Mouse (Mus musculus) lung, postnatal 10 days (tissue): ENCODE data around the gene Nfs1.
"Not testable (repeated sequence)": the region's sequence is repeated elsewhere in the genome, so short reads cannot be mapped to it uniquely, and the experiment has no call there.

Experiments used
- DNase-seq: peaks from one replicate; pipeline ENCODE4 v3.0.0; 2021

Nfs1 gene

DNA sequence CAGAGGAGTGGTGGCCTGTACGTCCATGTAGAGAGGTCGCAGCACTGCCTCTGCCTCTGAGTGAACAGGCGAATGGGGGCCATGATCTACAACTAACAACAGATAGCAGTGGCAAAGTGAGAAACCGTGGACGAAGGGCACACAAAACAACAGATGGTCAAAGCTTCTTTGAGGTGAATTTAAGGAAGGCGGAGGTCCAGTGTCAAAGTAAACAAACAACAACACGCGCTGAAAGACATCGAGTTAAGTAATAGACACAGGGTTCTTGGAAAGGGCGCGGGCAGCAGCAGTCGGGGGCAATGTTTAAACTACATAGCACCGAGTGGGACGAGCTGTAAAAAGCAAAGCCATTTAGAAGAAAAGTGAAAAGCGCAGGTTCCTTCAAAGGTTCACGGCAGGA is 619 bp downstream of the Nfs1 start:
- DNase-seq, result no peak

DNA sequence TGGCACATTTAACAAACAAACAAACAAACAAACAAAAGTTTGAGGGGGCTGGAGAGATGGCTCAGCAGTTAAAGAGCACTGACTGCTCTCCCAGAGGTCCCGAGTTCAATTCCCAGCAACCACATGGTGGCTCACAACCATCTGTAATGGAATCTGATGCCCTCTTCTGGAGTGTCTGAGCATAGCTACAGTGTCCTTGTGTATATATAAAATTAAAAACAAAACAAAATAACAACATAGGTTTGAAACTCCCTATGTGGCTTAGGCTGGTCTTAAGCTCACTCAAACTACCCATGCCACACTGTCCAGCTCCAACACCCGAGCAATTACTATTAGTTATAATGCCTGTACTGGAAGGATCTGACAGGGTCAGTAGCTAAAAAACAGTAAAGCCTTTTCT is 1.2 kb downstream of the Nfs1 start:
- no peak for DNase-seq

DNA sequence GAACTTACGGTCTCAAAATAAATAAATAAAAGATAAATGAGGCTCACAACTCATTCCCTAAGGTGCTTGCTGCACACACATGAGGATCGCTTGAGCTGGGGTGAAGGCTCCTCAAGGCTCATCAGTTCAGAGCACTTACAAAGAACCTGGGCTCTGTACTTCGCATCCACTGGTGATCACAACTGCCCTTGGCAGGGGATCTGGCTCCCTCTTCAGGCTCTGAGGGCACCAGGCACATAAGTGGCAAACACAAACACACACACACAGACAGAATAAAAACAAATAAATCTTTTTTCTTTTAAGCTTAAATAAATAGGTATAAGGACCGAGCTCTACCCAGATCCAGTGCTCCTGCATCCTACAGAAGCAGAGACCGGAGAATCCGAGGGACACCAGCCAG is 8.3 kb downstream of the Nfs1 start:
- DNase-seq, result no peak

DNA sequence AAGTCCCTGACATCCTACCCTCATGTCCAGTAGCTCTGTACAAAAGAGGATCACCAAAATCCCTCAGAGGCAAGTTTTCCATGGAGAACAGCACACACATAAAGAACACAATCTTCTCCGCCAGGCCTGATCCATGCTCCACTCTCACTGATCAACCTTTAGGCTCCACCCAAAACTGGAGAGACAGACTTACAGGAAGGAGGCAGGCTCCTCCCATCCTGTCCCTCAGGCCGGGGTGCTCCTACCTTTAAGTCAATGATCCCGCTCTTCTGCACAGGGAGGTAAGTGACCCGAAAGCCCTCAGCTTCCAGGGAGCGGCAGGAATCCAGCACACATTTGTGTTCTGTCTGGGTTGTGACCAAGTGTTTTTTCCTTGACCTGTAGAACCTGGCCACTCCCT is 9.8 kb downstream of the Nfs1 start:
- DNase-seq, result no peak

DNA sequence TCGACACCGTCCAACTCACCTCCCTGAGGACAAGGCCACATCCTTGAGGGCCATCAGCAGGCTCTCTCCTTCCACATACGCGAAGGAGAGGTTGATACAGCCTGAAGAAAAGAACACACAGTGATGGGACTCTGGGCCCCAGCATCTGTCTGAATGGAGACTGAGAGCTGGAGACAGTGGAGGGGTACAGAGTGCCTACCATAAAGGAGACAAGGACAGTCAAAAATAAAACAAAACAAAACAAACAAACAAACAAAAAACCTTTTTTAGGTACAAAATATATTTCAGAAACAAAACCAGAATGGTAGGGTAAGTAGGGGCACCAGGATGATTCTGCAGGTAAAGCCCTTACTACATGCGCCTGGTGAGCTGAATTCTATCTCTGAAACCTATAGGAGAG is 17.0 kb downstream of the Nfs1 start, which contains the start of gene Gm28036:
Gene Gm28036, minus strand, starts transcription at position 101 of the 400 bp plus-strand sequence.
- no peak for DNase-seq

DNA sequence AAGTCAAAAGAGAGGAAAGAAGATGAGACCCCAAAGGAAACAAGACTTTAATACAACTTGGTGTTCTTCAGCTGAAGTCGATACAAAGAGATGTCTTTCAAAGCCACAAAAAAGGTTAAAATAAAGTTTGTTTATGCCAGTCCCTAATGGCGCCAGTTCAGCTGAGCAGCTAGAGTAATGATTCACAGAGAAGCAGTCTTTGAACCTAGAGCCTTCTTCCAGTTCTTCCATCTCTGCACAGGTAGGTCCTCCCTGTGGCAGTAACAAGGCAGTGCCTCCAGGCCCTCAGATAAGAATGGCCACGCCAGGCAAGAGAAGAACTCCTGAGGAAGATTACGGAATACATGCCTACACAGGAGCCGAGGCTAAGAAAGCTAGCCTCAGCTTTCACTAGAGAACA is 20.3 kb downstream of the Nfs1 start:
- no peak for DNase-seq

DNA sequence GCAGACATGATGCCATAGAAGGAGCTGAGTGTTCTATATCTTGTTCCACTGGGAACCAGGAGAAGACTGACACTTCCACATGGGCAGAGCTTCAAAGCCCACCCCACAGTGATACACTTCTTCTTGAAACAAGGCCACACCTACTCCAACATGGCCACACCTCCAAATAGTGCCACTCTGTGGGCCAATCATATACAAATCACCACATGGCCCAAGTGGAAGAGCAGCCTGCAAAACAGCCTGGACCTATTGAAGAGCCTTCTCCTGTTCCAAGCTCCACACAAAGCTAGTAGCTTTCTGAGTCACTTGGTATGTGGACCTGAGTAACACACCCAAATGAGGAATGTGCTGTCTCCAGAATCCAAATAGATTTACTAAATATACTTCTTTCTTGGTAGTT is 24.4 kb downstream of the Nfs1 start:
- no peak for DNase-seq

DNA sequence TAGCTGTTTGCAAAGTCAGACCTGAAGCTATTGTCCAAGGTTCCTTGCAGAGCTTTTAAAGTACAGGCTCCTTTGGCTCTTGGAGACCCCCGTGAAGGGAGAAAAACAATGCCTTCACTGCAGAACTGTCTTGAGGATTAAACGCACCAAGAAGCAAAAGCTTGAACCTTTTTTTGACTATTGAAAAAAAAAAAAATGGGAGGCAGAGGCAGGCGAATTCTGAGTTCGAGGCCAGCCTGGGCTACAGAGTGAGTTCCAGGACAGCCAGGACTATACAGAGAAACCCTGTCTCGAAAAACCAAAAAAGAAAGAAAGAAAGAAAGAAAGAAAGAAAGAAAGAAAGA is 31.9 kb downstream of the Nfs1 start:
- not testable (repeated sequence) for DNase-seq

DNA sequence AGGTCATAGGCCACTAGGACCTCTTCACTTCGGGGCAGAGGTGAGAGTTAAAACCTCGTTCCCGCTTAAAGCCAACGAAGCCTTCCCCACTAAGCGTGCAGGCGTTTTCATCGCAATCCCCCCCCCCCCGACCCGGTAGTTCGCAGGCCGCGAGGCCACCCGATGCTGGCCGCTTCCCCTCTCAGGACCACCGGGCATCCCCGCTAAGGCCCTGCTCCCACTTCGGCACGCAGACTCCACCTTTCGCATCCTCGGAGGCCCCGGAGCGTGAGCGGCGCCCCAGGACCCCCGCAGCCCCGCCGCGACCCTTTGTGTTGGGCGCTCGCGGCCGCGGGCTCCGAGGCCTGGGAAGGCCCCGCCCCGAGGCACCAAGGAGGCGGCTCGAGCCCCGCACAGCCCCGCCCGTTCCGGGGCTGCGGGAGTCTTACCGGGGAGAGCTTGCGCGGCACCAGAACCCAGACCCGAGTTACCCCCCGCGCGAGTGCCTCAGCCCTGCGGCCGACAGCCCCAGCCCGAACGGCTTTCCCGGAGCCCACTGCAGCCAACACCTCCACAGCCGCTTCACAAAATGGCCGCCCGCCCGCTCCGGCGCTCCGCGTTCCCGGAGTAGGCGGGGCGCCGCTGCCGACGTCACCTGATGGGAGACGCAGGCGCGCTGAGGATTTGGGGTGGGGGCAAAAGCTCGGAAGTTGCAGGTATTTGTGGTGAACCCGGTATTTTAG is 32.5 kb downstream of the Nfs1 start, which contains the start of the genes Cpne1 and Rbm12:
Gene Cpne1, minus strand, starts transcription at position 608 of the 722 bp plus-strand sequence.
Gene Rbm12, minus strand, starts transcription at position 621 of the 722 bp plus-strand sequence.
- peak; percentile 95 for DNase-seq

DNA sequence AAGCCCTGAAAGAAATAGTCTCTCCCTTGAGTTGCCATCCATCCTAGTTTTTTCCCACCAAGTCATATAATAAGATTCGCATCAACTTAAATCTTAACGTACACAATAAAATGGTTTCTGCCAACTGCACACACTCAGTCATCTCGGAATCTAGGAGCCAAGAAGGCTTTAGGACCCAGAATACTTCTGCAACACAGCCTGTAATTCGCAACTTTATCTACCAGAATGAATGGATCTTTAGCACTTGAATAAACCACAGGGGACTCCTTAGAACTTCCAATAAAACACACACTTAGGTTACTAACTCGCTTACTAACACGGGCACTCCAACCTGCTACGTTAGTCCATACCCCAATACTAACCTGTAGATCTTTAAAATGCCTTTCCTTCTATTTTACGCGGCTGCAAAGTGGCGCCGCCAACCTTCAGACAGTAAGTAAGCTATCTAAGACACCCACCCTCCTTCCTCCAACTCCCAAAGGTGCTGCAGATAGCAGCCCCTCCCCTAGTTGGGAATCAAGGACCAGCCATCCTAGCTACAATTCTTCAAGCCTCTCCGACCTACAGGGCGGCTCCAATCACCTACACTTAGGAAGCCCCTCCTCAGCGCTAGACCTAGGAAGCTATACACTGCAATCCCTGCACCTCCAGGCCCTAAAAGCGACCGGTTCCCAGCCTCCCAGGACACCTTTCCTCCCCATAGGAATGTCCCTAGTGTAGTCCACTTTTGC is 33.2 kb downstream of the Nfs1 start:
- DNase-seq, result peak; percentile 8

DNA sequence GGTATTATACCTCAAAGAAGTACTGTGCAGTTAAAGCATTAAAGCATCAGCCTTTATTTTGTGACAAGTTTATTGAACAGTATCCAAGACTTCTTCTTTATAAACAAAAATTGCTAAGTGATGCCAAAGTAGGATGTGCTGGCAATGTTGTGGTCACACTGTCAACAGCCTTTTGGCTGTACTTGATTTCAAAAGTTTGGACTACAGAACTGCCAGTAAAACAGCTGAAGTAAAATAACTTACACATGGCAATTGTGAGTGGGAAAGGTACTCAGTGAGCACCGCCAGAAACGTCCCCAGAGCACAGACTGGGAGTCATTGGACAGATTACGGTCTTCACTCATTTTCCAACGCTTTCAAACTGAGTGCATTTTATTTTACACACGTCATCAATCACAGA is 52.1 kb downstream of the Nfs1 start:
- peak; percentile 19 for DNase-seq

DNA sequence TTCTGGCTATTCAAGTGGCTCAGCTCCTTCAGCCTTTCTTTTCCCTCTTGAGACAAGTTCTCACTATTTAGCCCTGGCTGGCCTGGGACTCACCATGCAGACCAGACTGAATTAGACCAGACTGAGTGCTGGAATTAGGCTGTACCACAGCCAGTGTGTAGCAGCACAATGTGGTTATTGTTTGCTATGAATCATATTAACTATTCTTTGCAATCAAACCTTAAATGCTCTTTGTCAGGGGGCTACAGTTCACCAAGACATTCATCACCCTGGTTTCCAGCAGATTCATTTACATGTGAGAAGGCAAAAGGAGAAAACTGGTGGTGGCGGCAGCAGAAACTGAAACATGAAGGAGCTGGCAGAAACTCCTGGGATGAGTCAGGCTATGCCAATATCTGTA is 54.2 kb downstream of the Nfs1 start:
- no peak for DNase-seq

DNA sequence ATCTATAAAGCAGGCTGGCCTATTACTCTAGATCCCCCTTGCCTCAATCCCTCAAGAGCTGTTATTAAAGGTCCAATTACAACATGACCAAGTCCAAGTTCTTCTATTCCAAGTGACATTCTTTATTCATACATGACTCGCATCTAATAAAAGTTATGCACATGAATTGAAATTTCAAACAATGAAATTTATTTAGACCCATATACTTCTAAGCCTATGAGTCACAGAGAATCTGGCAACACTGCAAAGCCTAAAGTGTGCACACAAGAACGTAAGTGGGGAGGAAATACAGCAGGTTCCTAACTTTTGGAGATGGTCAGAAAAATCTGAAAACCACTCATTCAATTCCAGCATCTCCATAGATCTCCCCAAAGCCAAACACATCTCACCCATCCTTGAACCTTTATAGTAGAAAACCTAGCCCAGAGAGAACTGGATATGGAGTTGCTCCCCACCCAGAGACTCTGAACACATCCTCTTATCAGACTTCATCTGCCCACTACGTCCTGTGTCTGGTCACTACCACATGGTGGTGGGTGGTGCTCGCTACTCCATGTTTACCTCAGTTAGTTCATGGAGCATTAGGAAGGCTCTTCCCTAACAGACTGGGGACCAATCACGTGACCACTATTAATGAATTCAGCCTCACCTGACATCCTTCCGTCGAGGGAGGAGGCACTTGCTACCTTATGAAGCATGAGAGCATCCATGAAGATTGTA is 56.4 kb downstream of the Nfs1 start:
- DNase-seq, result no peak

DNA sequence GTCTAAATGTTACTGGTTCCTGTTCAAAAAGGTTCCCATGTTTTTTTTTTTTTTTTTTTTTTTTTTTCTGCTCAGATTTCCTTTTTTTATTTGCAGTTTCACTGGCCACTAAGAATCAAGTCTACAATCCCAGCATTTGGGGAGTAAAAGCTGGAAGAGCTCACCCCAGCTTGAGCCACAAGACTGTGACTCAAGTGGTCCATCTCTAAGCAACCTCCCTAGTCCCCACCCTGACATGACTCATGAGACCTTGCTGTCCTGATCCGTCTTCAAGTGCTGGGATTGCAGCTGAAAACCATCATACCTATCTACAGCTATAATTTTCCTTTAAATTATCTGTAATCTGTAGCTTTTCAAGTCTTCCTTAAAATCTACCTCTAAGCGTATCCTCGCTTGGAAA is 59.4 kb downstream of the Nfs1 start:
- no peak for DNase-seq

DNA sequence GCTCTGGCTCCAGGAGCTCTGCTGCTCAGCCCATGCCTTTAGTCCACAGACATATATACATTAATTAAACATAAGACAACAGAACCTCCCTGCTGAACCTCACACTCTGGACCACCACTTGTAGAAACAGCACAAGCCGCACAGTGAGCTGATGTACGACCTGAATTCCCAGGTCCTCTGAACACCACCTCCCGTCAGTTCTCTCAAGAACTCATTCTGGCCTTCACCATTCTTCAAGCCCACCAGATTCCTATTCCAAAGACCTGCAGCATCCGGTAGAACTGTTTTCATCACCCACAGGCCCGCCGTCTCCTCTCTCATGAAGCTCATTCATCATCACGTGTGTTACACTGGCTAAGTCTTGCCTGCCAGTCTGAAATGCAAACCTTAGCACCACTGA is 63.6 kb downstream of the Nfs1 start:
- no peak for DNase-seq

DNA sequence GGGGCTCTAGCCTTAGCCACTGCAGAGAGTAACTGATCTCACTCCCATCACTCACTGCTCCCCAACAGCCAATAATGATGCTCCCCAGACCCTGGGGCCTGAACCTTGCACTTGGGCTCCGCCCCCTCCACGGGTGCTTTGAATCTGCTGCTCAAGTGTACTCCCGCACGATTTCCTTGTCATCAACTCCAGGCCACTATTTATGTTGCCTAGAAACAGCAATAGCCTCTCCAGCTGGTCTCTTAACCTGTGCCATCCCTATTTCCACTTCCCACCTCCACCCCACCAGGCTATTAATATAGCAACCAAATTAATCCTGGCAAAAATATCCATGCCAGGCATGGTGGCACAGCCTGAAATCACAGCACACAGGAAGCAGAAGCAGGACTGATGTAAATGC is 64.3 kb downstream of the Nfs1 start:
- no peak for DNase-seq

DNA sequence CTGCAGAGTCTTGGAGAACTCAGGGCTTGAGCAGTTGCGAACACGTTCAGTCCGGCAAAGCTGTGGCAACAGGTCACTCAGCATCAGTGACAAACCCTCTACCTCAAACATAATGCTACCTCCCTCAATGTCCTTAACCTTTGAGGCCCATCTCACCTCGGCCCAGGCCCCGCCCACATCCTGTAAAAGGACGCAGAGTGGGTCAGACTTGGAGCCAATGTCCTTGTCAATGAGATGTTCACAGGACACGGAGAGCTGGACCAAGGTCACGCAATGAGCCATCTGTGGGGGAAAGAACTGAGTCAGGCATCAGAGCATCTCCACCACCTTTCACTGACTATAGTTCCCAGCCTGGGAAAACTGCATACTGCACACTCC is 64.8 kb downstream of the Nfs1 start:
- DNase-seq, result no peak

DNA sequence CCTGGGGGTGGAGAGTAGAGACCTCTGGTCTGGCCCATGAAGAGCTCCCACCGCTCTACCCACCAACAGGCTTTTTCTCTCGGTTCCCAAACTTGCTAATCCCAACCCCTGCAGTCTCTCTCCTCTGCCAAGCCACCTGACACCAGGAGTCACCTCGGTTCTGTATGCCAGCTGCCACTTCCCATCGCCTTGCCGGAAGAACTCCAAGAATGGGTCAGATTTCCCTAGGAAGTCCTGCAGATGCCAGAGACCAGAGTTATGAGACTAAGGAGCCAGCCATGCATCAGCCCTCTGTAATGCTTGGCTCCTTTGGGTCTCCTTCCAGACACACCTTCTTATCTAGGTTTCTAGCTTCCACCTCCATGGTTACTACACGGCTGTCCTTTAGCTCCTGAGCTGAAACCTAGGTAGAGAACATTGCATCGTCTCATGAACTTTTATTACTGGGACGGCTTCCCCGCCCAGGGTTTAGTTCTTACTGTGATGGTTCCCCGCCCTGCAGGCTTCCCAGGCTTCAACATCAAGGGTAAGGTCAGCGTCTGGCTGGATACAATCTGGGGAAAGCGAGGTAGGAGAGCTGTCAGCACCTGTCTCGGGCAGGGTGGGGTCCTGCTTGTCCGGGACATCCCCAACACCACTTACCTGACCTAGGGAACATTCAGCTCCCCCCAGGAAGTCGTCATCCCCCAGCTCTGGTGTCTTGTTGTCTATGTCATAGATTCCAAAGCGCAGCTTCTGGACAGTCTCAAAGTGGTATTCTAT is 65.4 kb downstream of the Nfs1 start:
- DNase-seq, result no peak

DNA sequence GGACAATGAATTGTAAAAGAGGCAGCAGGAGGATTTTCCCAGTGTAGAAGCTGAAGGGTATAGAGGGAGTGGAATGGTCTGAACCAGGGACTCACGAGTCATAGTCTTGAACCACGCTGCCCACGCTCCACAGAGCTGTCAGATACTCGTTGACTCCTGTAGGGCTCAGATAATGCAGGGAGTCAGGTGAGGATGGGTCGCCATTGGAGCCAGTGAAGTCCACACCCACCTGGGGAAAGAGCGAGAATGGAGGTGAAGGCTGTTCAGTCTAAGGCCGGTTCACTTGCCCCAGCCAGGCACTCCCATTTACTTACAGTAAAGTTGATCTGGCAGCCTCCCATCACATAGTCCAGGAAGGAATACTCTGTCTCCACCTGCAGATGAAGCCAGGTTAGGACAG is 66.5 kb downstream of the Nfs1 start:
- DNase-seq, result no peak

DNA sequence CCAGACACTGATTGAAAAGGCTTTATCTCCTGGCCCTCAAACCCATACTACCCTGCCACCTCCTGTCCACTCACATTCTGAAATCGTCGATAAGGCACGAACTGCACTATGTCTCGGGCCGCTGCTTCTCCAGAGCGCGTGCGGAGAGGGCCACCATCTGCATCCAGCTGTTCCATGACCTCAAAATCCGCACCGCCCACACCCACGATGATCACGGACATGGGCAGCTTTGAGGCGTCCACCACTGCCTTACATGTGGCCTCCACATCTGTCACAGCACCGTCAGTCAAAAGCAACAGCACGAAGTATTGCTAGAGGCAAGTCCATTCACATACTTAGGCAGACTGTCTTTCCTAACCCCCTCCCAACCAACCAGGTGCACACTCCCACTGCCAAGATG is 70.3 kb downstream of the Nfs1 start:
- peak; percentile 57 for DNase-seq
